Mouse (Mus musculus) kidney, postnatal 14 days (tissue): ENCODE measurements around the gene Emp1.

Experiments
- DNase-seq: peaks from one replicate; pipeline ENCODE4 v3.0.0; 2022; ENCODE audit warnings: mixed read lengths

Emp1 gene

GRCm38 (mm10) chr6:135362459-135363159, at the start of gene Emp1:
Gene Emp1, plus strand, starts transcription at chr6:135362545.
- DNase-seq = peak; percentile 87

GRCm38 (mm10) chr6:135313981-135314380, 48.4 kb upstream of the Emp1 start:
- peak; percentile 15 for DNase-seq

- no peak for DNase-seq
Observed at GRCm38 (mm10) chr6:135316141-135316540, 46.2 kb upstream of the Emp1 start.

- no peak for DNase-seq
Observed at GRCm38 (mm10) chr6:135319431-135319933, 42.9 kb upstream of the Emp1 start.

- DNase-seq = peak; percentile 43
Observed at GRCm38 (mm10) chr6:135322749-135323148, 39.6 kb upstream of the Emp1 start.

- peak; percentile 75 for DNase-seq
Observed at GRCm38 (mm10) chr6:135323311-135323982, 38.9 kb upstream of the Emp1 start.

- DNase-seq = no peak
Observed at GRCm38 (mm10) chr6:135324111-135324510, 38.2 kb upstream of the Emp1 start.

GRCm38 (mm10) chr6:135324686-135325300, 37.6 kb upstream of the Emp1 start:
- no peak for DNase-seq

GRCm38 (mm10) chr6:135326847-135327246, 35.5 kb upstream of the Emp1 start:
- DNase-seq = no peak

GRCm38 (mm10) chr6:135331916-135332315, 30.4 kb upstream of the Emp1 start:
- no peak for DNase-seq

GRCm38 (mm10) chr6:135332737-135333281, 29.5 kb upstream of the Emp1 start:
- peak; percentile 57 for DNase-seq

- peak; percentile 21 for DNase-seq
Observed at GRCm38 (mm10) chr6:135333994-135334651, 28.2 kb upstream of the Emp1 start.

- DNase-seq = no peak
Observed at GRCm38 (mm10) chr6:135336376-135336775, 26.0 kb upstream of the Emp1 start.

GRCm38 (mm10) chr6:135340355-135341075, 21.8 kb upstream of the Emp1 start:
- DNase-seq = peak; percentile 60

- DNase-seq = peak; percentile 60
Observed at GRCm38 (mm10) chr6:135341076-135341378, 21.3 kb upstream of the Emp1 start.

- DNase-seq = peak; percentile 91
Observed at GRCm38 (mm10) chr6:135351638-135352302, 10.6 kb upstream of the Emp1 start.

GRCm38 (mm10) chr6:135352537-135352936, 9.8 kb upstream of the Emp1 start:
- DNase-seq = no peak

- no peak for DNase-seq
Observed at GRCm38 (mm10) chr6:135354953-135355352, 7.4 kb upstream of the Emp1 start.

GRCm38 (mm10) chr6:135360331-135360730, 2.0 kb upstream of the Emp1 start:
- no peak for DNase-seq

GRCm38 (mm10) chr6:135362098-135362458, 267 bp upstream of the Emp1 start:
- no peak for DNase-seq

GRCm38 (mm10) chr6:135363344-135364040, 1.1 kb downstream of the Emp1 start:
- no peak for DNase-seq
